Mouse (Mus musculus): ENCODE data around the gene Tmem189.

DNA sequence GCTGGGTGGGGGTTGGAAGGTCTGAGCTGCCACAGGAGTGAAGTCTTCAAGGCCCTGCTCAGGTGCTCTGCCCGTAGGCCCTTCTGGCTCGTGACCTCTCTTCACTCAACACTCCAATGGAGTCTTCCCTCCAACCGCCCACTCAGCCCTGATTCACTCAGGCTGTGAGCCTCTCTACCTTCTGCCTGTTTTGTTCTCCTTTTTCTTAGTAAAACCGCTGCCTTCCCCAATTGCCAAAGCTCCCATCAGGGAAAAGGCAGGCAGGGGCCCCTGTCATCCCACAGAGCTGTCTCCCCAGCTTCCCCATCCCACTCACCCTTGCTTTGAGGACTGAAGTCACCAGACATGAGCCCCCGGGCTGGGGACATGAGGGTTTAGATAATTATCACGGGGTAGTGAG lies 25.4 kb upstream of the Tmem189 start:
- TF ChIP-seq MAFK (IDR thresholded peaks at IDR 0.05; ENCODE audit: borderline replicate concordance, low read depth, low read length): no peak
- TF ChIP-seq MEF2A (IDR thresholded peaks at IDR 0.05; ENCODE audit: extremely low read depth, insufficient replicate concordance, low read depth, low read length, poor library complexity, severe bottlenecking): no peak
- TF ChIP-seq POLR2A (IDR thresholded peaks at IDR 0.05; ENCODE audit: control insufficient read depth in 1 of 2, insufficient read depth in 1 of 2, low read depth in 1 of 2, low read length in 2 of 2, poor library complexity in 1 of 2): no peak
- TF ChIP-seq CTCF (IDR thresholded peaks at IDR 0.05 in 2 of 3, conservative IDR thresholded peaks at IDR 0.05 in 1 of 3; ENCODE audit: control insufficient read depth in 1 of 3, insufficient read depth in 1 of 3, low read depth in 2 of 3, low read length in 3 of 3, poor library complexity in 1 of 3, severe bottlenecking in 1 of 3): no peak
- TF ChIP-seq BHLHE40 (IDR thresholded peaks at IDR 0.05; ENCODE audit: borderline replicate concordance, low read depth, low read length): no peak
- TF ChIP-seq GATA1 (IDR thresholded peaks at IDR 0.05; ENCODE audit: low read depth, low read length): no peak
- TF ChIP-seq USF1 (IDR thresholded peaks at IDR 0.05; ENCODE audit: low read depth, low read length): no peak

Data from MEL (cell line).